Mouse (Mus musculus): ENCODE data around the gene Myo9b.

DNA sequence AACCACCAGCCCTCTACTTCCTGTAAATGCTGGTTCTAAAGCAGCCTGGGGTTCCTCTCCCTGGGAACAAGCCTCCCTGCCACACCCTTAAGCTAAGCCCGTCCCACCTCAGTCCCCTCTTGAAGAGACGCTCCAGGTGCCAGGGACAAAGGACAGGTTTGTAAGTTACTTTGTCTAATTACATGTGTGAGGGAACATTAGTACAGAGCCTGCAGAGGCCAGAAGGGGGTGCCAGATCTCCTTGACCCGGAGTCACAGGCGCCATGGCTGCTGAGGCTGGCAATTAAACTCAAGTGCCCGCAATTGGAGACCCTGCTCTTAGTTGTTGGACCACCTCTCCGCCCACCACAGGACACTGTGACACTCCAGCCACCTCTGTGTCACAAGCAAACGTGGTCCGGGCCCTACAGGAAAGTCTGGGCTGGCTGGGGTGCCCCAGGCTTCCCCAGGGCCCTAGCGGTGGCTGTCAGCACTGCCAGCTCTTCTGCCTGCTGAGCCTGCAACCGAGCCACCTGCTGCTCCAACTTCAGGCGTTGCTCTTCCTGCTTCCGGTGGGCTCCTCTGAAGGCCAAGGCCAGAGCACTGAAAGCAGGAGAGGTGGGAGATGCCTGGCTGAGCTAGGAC is 112.8 kb downstream of the Myo9b start:
- TF ChIP-seq CTCF (IDR thresholded peaks at IDR 0.05; ENCODE audit: control insufficient read depth, insufficient read depth, insufficient replicate concordance, low read depth, low read length) (no peak), POLR2A (IDR thresholded peaks at IDR 0.05; ENCODE audit: control insufficient read depth, low read depth, low read length) (no peak)
